Mouse (Mus musculus) intestine, postnatal 0 days (tissue): ENCODE measurements around the gene Cd4. TPM values are rescaled to one million over a fixed set of nuclear protein-coding genes. Genes with fewer than 3 reads are reported as not detected.

Source experiments
- ATAC-seq: fragments of 200-750 bp; cut with Nextera tagmentation; 2 replicates; pipeline ENCODE4 v1.8.0; 2017; ENCODE audit warnings: mild to moderate bottlenecking, moderate TSS enrichment, moderate library complexity
- H3K27ac ChIP-seq: fragments of 300-500 bp; sonication (generic); 2 replicates; pipeline ENCODE4 v1.5.1; 2014; ENCODE audit warnings: mild to moderate bottlenecking, low read depth, low read length, moderate library complexity
- H3K27me3 ChIP-seq: fragments of 300-500 bp; sonication (generic); replicated peaks from 2 replicates; pipeline ENCODE4 v1.6.1; 2014; ENCODE audit warnings: low read length, mixed read lengths; ENCODE audit not compliant: control insufficient read depth, insufficient read depth
- H3K36me3 ChIP-seq: fragments of 300-500 bp; sonication (generic); 2 replicates; pipeline ENCODE4 v1.6.1; 2014; ENCODE audit warnings: mild to moderate bottlenecking, moderate library complexity; ENCODE audit not compliant: control insufficient read depth, insufficient read depth
- H3K4me1 ChIP-seq: fragments of 300-500 bp; sonication (generic); replicated peaks from 2 replicates; pipeline ENCODE4 v1.6.1; 2014; ENCODE audit warnings: antibody characterized with exemption, low read length, mixed read lengths; ENCODE audit not compliant: control insufficient read depth, insufficient read depth
- H3K4me2 ChIP-seq: fragments of 300-500 bp; sonication (generic); replicated peaks from 2 replicates; pipeline ENCODE4 v1.6.1; 2014; ENCODE audit warnings: low read depth, mild to moderate bottlenecking, moderate library complexity
- H3K4me3 ChIP-seq: fragments of 300-500 bp; sonication (generic); 2 replicates; pipeline ENCODE4 v1.5.1; 2014; ENCODE audit warnings: low read depth, low read length
- H3K9ac ChIP-seq: fragments of 300-500 bp; sonication (generic); 2 replicates; pipeline ENCODE4 v1.6.1; 2014; ENCODE audit warnings: mild to moderate bottlenecking, low read depth, low read length
- H3K9me3 ChIP-seq: fragments of 300-500 bp; sonication (generic); 2 replicates; pipeline ENCODE4 v1.6.1; 2016; ENCODE audit warnings: mixed run types; ENCODE audit not compliant: control insufficient read depth
- CTCF ChIP-seq: sonication (generic); IDR thresholded peaks from 2 replicates; pipeline ENCODE4 v1.5.1; 2016; ENCODE audit warnings: low read depth, mild to moderate bottlenecking, control low read depth, antibody characterized with exemption, moderate library complexity
- WGBS: fragments of 180-500 bp; shearing (Covaris S2); extraction: QIAGEN DNeasy Blood & Tissue Kit; methylation state at CpG from one replicate; pipeline ENCODE4 v1.1.7; 2014; 5-methylcytosine and 5-hydroxymethylcytosine counted together
- polyA plus RNA-seq: library from polyadenylated mRNA; unstranded; fragments of >200 nt; fragmentation: Nextera tagmentation; extraction: Ambion mirVana; gene quantifications from 2 replicates; pipeline ENCODE4 v1.2.1, GENCODE M21; 2015

The Cd4 gene
- polyA plus RNA-seq, 1 experiment from 2014 or later, result 0.83 TPM

DNA sequence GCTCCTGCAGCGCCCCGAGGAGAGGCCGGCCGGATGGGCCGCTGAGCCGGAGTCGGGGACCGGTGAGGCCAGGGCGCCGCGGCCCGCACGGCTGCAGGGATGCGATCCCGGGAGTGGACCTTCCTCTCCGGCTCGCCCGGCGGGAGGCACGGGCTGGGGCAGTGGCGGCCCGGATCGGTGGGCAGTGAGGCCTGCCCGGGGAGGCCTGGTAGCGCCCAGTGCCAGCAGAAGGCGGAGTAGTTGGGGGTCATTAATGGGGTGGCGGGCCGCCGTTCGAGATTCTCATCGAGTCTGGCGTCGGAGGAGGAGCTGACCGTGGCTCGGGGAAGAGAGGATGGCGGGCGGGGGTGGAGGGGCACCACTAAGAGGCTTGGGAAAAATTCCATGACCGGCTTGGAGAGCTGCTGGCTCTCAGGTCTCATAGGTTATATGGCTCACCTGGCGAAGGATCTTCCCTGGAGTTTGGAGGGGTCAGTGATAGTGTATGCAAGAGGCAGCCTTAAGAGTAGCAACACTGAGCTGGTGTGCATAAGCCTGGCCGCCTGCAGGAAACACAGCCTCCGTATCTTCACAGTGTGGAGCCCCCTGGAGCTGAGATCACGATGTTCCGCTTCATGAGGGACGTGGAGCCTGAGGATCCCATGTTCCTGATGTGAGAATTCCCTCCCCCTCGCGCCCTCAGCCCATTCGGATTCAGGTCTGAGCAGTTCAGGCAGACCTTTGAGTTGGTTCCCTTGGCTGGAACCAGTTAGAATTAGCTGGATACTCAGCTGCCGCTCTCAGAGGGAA, 43.7 kb upstream of the Cd4 start:
- Histone ChIP-seq H3K27ac (peak overlapping the region; percentile 95), H3K4me1 (peaks cover 6% of the 10 kb centered on the region; the same call in 1 of the 2 replicates), H3K4me2 (peak overlapping the region; percentile 82), H3K4me3 (peak overlapping the region; percentile 85), H3K27me3 (no peaks in the 10 kb centered on the region), H3K9ac (peak overlapping the region; percentile 87), H3K36me3 (peaks cover 35% of the 10 kb centered on the region), H3K9me3 (no peaks in the 10 kb centered on the region)
- peak; percentile 70 for TF ChIP-seq CTCF
- ATAC-seq, result no peak; the same call in 1 of the 2 replicates
- WGBS, result 1% methylated on average over 48 of the region's 48 CpGs

DNA sequence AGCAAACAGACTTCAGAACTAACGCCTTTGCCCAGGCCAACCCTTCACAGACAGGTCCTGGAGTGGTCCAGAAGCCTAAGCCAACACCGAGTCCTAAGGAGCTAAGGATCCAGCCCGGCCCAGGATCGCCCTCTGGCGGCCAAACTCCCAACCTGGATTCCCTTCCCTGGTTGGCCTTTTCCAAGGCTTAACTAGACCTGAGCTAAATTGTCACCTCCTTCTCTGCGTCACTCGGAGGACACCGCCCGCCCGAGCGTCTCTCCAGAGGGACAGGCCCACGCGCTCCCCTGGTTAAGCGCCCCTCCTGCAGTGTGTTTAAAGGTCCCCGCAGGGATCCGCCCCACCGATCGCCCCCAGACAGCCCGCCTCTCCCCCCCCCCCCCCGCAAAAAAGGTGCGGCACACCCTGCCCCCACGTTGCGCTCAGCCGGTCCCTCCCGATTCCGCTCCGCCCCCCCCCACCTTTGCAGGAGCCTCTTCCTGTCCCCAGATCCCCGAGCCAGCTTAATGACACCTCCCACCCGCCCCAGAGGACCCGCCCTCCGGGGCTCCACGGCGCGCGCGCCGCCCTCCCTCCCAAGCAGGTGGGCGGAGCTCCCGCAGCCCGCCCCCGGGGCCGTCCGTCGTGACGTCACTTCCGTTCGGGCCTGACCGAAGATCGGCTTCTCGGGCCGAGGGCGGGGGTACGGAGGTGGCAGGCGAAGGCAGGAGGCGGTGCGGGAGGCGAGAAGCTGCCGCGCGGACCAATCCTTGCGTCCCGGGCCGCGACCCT, 42.9 kb upstream of the Cd4 start, which contains the start of gene Mlf2:
Mlf2 (plus strand) TSS at position 633 of the 771 bp plus-strand sequence.
- H3K27ac ChIP-seq, result peak within 1 kb of the TSS; percentile 95
- peak within 1 kb of the TSS; percentile 82 for H3K4me2 ChIP-seq
- H3K36me3 ChIP-seq, result peaks cover 28% of the 10 kb centered on the region
- H3K9ac ChIP-seq, result peak within 1 kb of the TSS; percentile 87
- peak; percentile 100 for TF ChIP-seq CTCF
- peak; percentile 95 for ATAC-seq
- WGBS, result under 1% methylated on average over 61 of the region's 64 CpGs
- H3K9me3 ChIP-seq, result no peaks in the 10 kb centered on the region
- peak within 1 kb of the TSS; percentile 85 for H3K4me3 ChIP-seq
- peaks cover 9% of the 10 kb centered on the region; the same call in 1 of the 2 replicates for H3K4me1 ChIP-seq
- H3K27me3 ChIP-seq, result no peaks in the 10 kb centered on the region

DNA sequence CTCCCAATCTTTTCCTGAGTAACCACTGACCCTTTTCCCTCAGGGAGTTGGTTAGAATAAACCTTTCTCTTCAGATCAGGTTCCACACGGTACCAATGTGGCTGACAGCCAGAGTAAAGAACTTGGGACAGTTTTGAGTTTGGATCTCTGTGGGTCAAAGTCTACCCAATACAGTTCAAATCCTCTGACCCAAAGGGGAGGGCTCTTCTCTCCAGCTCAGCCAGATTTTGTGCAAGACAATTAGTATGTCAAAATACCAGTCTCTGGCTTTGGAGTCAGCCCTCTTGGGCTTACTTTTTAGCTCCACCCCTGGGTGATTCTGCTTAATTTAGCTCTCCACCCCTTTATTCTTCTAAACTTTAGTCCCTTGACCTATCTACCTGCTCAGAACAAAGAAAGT, 42.2 kb upstream of the Cd4 start:
- H3K4me3 ChIP-seq, result peak overlapping the region; percentile 85
- no peak for ATAC-seq
- H3K27me3 ChIP-seq, result no peaks in the 10 kb centered on the region
- H3K36me3 ChIP-seq, result peaks cover 21% of the 10 kb centered on the region
- no peak overlapping the region for H3K9ac ChIP-seq
- TF ChIP-seq CTCF, result no peak
- H3K27ac ChIP-seq, result peak overlapping the region; percentile 95; the same call in 1 of the 2 replicates
- no peaks in the 10 kb centered on the region for H3K9me3 ChIP-seq
- H3K4me1 ChIP-seq, result peaks cover 11% of the 10 kb centered on the region; the same call in 1 of the 2 replicates
- 32% methylated on average over 1 of the region's 1 CpGs for WGBS
- H3K4me2 ChIP-seq, result peak overlapping the region; percentile 82; the same call in 1 of the 2 replicates

DNA sequence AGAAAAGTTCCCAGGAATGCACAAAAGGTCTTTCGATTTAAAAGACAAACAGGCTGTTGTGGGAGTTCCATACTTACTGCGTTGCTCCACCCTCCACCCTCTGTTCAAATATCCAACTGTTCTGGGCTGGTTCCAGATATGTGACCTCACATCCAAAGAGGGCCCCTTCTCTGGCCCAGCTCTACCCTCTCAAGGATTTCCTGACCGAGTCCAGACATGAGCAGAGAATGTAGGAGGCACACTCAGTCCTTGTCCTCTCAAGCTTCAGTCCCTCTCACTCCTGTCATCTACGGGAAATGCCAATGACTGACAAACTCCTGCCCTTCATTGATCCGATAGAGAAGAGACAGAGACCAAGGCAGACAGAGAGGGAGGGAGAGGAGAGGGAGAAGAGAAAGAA, 37.9 kb upstream of the Cd4 start:
- peaks cover 8% of the 10 kb centered on the region; the same call in 1 of the 2 replicates for H3K4me1 ChIP-seq
- 0 out of 2 replicates have a peak, but pooled peaks have one; percentile 11 for ATAC-seq
- H3K4me2 ChIP-seq, result peak overlapping the region; percentile 53
- 14% methylated on average over 5 of the region's 5 CpGs for WGBS
- no peak for TF ChIP-seq CTCF
- no peaks in the 10 kb centered on the region for H3K36me3 ChIP-seq
- peak overlapping the region; percentile 74 for H3K27ac ChIP-seq
- no peak overlapping the region for H3K4me3 ChIP-seq
- H3K9me3 ChIP-seq, result no peaks in the 10 kb centered on the region
- 0 out of 2 replicates have a peak overlapping the region, but pooled peaks have one; percentile 37 for H3K9ac ChIP-seq
- no peaks in the 10 kb centered on the region for H3K27me3 ChIP-seq

DNA sequence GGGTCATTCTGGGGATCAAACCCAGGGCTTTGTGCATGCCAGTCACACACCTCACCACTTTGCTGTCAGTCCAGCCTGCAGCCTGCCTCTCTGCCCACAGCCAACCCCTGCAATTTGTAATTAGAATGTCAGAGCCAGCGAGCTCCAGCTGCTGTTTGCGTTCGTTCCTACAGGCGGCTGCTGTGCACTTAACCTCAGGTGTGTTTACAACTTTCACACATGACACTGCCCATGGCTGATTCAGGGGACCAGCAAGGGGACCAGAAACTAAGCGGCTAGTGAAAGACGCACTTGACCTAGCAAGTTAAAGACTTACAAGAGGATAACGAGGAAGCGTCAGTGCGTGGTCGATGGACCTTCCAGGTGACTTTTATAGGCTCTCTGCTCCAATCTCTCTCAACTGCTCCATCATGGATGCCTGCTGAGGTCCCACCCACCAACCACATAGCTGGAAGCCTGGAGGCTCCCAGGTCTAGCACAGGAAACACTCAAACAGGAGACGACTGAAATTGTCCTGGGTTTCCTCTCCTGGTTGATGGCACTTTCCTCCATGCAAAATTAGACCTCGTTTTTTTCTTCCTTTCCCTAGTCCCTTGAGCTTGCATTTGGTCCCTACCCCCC, 37.3 kb upstream of the Cd4 start:
- Histone ChIP-seq H3K27ac (peak overlapping the region; percentile 68), H3K9ac (0 out of 2 replicates have a peak overlapping the region, but pooled peaks have one; percentile 37), H3K4me3 (no peak overlapping the region), H3K9me3 (no peaks in the 10 kb centered on the region), H3K36me3 (no peaks in the 10 kb centered on the region), H3K4me1 (peaks cover 8% of the 10 kb centered on the region; the same call in 1 of the 2 replicates), H3K4me2 (peak overlapping the region; percentile 53), H3K27me3 (no peaks in the 10 kb centered on the region)
- peak; percentile 44 for ATAC-seq
- peak; percentile 56 for TF ChIP-seq CTCF
- 12% methylated on average over 12 of the region's 12 CpGs for WGBS

DNA sequence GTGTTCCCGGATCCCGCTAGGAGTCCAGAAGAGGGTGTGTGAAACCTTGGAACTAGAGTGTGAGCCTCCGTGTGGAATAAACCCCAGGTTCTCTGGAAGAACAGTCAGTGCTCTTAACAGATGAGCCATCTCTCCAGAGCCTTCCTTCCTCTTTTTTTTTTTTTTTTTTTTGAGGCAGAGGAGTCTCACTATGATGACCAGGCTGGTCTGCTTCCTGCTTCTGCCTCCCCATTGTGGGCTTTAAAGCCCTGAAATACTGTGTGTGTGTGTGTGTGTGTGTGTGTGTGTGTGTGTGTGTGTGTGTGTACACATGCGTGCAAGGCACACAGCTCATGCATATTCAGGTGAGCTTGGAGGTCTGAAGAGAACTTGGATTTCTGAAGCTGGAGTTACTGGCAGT, 33.5 kb upstream of the Cd4 start:
- Histone ChIP-seq H3K9ac (no peak overlapping the region), H3K4me1 (peaks cover 8% of the 10 kb centered on the region; the same call in 1 of the 2 replicates), H3K27ac (0 out of 2 replicates have a peak overlapping the region, but pooled peaks have one; percentile 46), H3K4me3 (no peak overlapping the region), H3K4me2 (no peak overlapping the region), H3K27me3 (no peaks in the 10 kb centered on the region), H3K36me3 (no peaks in the 10 kb centered on the region), H3K9me3 (no peaks in the 10 kb centered on the region)
- 69% methylated on average over 4 of the region's 4 CpGs for whole genome bisulfite sequencing
- ATAC-seq, result no peak
- no peak for TF ChIP-seq CTCF
